Mouse (Mus musculus) duodenum, adult 2 months (tissue): Measurements from ENCODE around the gene Gnl2. TPM values are rescaled to one million over a fixed set of nuclear protein-coding genes. Genes with fewer than 3 reads are reported as not detected.

Source experiments
- polyA plus RNA-seq: library from polyadenylated mRNA; depleted of rRNA; stranded (reverse); fragments of >200 nt; gene quantifications from 2 replicates; pipeline ENCODE4 v1.2.3, GENCODE M21; 2012; ENCODE audit warnings: low replicate concordance; rRNA removed

Gnl2 gene
- polyA plus RNA-seq = 2.5 and 3.3 TPM in 2 replicates

GRCm38 (mm10) chr4:125015806-125016635 lies at the start of gene Gnl2:
Gnl2 (plus strand) TSS chr4:125016585.

GRCm38 (mm10) chr4:124985671-124986602 lies 30.4 kb upstream of the Gnl2 start, which contains the start of gene Rspo1:
Rspo1 (plus strand) TSS chr4:124986430.

GRCm38 (mm10) chr4:125065517-125066307 lies 49.3 kb downstream of the Gnl2 start, which contains the start of gene Dnali1:
Dnali1 (minus strand) TSS chr4:125065703.

GRCm38 (mm10) chr4:125066490-125067370 lies 50.3 kb downstream of the Gnl2 start, which contains the start of gene Snip1:
Snip1 (plus strand) TSS chr4:125066672.

GRCm38 (mm10) chr4:125084403-125085345 lies 68.3 kb downstream of the Gnl2 start, which contains the start of gene Meaf6:
Meaf6 (plus strand) TSS chr4:125085134.

Other genes with a start within 250 kb of the Gnl2 start
- gene Mtf1, start 214.5 kb upstream of the Gnl2 start, polyA plus RNA-seq = 4.7 and 7.8 TPM in 2 replicates
- 29.4 and 29.6 TPM in 2 replicates for gene Yrdc, start 165.9 kb upstream of the Gnl2 start, polyA plus RNA-seq
- gene 1110065P20Rik, start 165.4 kb upstream of the Gnl2 start, polyA plus RNA-seq = 24.1 and 37.4 TPM in 2 replicates
- 0.14 and 0.25 TPM in 2 replicates for gene Maneal, start 154.4 kb upstream of the Gnl2 start, polyA plus RNA-seq
- gene Epha10, start 135.7 kb upstream of the Gnl2 start, polyA plus RNA-seq = not detected in 2 replicates
- 7.5 and 13.1 TPM in 2 replicates for gene 9930104L06Rik, start 79.5 kb upstream of the Gnl2 start, polyA plus RNA-seq
- 14.9 and 15.1 TPM in 2 replicates for gene Cdca8, start 77.3 kb upstream of the Gnl2 start, polyA plus RNA-seq
- 2.7 TPM in 2 replicates for gene Rspo1, start 30.2 kb upstream of the Gnl2 start, polyA plus RNA-seq
- gene Dnali1, start 49.1 kb downstream of the Gnl2 start, polyA plus RNA-seq = not detected in 2 replicates
- gene Snip1, start 50.1 kb downstream of the Gnl2 start, polyA plus RNA-seq = 4.3 and 5.0 TPM in 2 replicates
- gene Meaf6, start 68.5 kb downstream of the Gnl2 start, polyA plus RNA-seq = 4.0 and 5.3 TPM in 2 replicates
- 24.1 and 33.9 TPM in 2 replicates for gene Zc3h12a, start 111.3 kb downstream of the Gnl2 start, polyA plus RNA-seq